Mouse (Mus musculus): ENCODE data around the gene Mum1. TPM values are rescaled to one million over a fixed set of nuclear protein-coding genes. Genes with fewer than 3 reads are reported as not detected.

Gene Mum1
- polyA plus RNA-seq, 1 experiment from 2014 or later = 5.1 TPM

DNA sequence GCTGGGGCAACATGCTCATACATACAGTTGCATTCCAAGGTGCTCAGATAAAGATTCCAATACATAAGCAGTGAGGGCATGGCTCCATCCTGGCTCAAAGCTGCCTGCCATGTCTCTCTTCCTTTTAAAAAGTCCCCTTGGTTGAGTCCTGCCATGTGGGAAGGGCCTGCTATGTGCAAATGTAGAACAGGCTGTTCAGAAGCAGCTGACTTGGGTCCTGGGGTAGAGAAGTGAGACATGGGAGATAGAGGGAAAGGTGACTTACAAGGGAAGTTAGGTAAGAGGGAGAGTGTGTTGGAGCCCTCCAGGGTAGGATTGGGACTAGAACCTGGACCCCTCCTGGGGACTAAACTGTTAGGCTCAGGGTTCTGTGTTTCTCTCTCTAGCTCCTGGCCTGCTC is 25.8 kb downstream of the Mum1 start:
- H3K27ac ChIP-seq = no peak overlapping the region
- H3K4me3 ChIP-seq (ENCODE audit: inconsistent target) = no peak overlapping the region
- H3K36me3 ChIP-seq (ENCODE audit: inconsistent target) = peaks cover 43% of the 10 kb centered on the region
- H3K79me2 ChIP-seq (ENCODE audit: inconsistent target) = peaks cover 42% of the 10 kb centered on the region

DNA sequence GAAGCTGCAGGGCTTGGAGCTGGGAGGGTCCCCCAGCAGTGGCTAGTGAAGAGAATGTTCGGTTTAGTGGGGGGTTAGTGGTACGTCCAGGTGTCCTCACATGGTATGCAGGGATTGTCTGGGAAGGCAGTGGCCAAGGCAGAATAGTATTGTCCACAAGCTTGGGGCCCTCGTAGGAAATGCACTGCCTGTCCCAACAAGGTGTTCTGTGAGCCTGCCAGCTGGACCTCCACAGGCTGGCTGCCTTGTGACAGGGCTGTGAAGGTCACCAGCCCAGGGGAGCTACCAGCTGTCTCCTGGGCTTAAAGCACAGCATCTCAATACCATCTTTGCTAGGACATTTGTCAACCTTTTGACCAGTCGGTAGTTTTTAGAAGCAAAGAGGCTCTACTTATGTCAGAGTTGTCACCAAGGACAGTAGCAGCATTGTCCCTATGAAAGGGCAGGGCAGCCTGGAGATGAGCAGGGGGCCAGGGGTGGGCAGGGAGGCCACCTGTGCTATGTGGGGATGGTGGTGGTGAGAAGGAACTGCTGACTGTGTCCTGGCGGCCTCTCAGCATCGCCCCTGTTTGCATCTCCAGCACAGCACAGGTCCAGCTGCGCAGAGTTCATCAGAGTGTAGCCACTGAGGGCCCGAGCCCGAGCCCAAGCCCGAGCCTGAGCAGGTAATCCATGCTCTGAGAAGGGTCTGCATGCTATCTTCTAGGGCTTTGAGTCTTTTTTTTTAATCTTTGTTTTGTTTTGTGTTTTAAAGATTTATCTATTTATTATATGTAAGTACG is 26.4 kb downstream of the Mum1 start:
- Histone ChIP-seq H3K36me3 (ENCODE audit: inconsistent target) (peaks cover 47% of the 10 kb centered on the region), H3K27ac (no peak overlapping the region), H3K79me2 (ENCODE audit: inconsistent target) (peaks cover 42% of the 10 kb centered on the region), H3K4me3 (ENCODE audit: inconsistent target) (no peak overlapping the region)
- 91% methylated on average over 11 of the region's 11 CpGs for WGBS (ENCODE audit: missing documents)

DNA sequence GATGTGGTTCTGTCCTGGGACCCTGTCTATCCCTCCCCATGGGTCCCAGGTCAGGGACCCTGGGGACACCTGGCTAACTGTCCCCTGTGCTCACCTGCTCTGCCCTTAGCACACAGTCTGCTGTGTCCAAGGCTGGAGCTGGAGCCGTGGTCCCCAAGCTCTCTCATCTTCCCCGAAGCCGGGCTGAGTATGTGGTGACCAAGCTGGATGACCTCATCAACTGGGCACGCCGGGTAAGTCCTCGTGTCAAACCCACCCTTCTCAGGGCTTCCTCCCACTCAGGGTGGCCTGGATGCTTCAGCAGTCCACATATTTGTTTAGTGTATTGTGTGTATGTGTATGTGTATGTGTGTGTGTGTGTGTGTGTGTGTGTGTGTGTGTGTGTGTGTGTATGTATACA is 27.3 kb downstream of the Mum1 start:
- no peak overlapping the region for H3K4me3 ChIP-seq (ENCODE audit: inconsistent target)
- peaks cover 55% of the 10 kb centered on the region for H3K36me3 ChIP-seq (ENCODE audit: inconsistent target)
- no peak overlapping the region for H3K27ac ChIP-seq
- WGBS (ENCODE audit: missing documents) = 90% methylated on average over 6 of the region's 6 CpGs
- H3K79me2 ChIP-seq (ENCODE audit: inconsistent target) = peaks cover 42% of the 10 kb centered on the region

DNA sequence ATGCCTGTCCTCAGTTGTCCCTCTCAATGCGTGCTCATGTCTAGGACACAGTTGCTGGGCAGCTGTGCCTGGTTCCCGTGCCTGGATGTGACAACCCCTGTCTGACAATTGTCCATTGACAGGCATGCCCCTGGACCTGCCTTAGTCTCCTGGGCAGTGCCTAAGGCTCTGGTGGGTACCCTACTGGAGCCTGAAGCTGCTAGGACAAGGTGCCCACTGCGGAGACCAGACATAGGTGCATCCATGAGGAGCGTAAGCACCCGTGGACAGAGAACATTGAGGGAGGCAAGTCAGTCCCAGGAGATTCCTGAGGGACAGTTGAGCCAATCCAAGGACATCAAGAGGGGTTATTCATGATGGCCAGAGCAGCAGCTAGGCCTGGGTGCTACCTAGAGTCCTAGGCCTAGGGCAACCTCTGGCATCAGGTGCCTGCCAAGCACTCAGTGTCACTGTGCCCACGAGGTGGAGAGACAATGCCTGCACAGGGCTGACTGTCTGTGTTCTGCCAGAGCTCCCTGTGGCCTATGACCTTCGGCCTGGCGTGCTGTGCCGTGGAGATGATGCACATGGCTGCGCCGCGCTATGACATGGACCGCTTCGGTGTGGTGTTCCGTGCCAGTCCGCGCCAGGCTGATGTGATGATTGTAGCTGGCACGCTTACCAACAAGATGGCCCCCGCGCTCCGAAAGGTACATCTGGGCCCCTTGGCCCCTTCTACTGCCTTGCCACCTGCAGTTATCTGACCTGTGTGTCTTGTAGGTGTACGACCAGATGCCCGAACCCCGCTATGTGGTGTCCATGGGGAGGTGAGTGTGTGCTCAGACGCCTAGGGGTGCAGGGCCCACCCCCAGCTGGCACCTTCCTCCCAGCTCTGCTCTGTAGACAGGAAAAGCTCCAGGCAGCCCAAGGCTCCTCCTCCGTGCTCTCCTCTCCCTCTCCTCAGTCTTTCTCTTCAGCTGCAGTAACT is 28.4 kb downstream of the Mum1 start:
- Histone ChIP-seq H3K79me2 (ENCODE audit: inconsistent target) (peaks cover 39% of the 10 kb centered on the region), H3K4me3 (ENCODE audit: inconsistent target) (no peak overlapping the region), H3K36me3 (ENCODE audit: inconsistent target) (peaks cover 59% of the 10 kb centered on the region), H3K27ac (no peak overlapping the region)
- 97% methylated on average over 25 of the region's 26 CpGs for WGBS (ENCODE audit: missing documents)

DNA sequence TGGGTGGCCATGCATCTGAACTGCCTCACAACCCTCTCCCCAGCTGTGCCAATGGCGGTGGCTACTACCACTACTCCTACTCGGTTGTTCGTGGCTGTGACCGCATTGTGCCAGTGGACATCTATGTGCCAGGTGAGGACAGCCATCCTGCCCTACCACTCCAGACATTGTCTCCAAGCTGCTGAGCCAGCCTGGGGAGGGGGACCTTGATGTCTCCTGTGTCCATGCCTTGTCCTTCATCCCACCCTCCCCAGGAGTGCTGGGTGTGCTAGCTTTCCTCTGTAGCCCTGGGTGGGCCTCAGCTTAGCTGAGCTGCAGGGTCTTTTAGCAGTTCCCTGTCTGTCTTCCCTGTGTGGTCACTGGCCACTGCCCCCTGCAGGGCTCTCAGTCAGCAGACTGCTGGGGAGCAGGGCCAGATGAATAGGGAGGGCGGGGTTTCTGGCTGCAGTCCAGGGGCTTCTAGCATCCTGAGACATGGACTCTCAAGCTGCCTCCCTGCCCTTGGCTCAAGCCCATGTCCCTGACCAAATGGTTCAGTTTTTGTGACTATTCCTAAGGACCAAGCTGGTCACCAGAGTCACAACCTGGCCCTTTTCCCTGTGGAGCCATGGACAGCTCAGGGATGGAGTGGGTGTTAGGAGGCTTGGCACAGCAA is 29.8 kb downstream of the Mum1 start:
- no peak overlapping the region for H3K4me3 ChIP-seq (ENCODE audit: inconsistent target)
- WGBS (ENCODE audit: missing documents) = 91% methylated on average over 5 of the region's 5 CpGs
- peaks cover 25% of the 10 kb centered on the region for H3K79me2 ChIP-seq (ENCODE audit: inconsistent target)
- H3K36me3 ChIP-seq (ENCODE audit: inconsistent target) = peaks cover 59% of the 10 kb centered on the region
- H3K27ac ChIP-seq = no peak overlapping the region

DNA sequence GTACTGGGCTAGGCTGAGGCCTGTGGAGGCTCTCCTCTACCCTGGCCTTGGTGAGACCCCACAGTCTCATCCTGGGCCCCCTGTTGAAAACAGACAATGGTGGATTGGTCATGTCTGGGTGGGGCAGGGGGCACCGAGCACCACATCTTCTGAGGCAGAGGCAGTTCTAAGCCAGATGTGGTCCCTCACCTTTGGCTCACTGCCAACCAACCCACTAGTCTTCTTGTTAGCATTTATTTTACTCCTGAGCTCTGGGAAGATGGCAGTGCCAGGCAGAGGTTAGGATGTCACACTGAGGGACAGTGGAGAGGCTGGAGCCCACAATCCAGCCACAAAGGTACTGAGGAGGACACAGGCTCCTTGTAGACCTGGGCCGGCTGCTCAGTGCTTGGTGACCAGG is 31.7 kb downstream of the Mum1 start:
- Histone ChIP-seq H3K36me3 (ENCODE audit: inconsistent target) (peaks cover 57% of the 10 kb centered on the region), H3K27ac (no peak overlapping the region), H3K4me3 (ENCODE audit: inconsistent target) (no peak overlapping the region), H3K79me2 (ENCODE audit: inconsistent target) (peaks cover 14% of the 10 kb centered on the region; the same call in 1 of the 2 replicates)
- WGBS (ENCODE audit: missing documents) = 85% methylated on average over 2 of the region's 2 CpGs

DNA sequence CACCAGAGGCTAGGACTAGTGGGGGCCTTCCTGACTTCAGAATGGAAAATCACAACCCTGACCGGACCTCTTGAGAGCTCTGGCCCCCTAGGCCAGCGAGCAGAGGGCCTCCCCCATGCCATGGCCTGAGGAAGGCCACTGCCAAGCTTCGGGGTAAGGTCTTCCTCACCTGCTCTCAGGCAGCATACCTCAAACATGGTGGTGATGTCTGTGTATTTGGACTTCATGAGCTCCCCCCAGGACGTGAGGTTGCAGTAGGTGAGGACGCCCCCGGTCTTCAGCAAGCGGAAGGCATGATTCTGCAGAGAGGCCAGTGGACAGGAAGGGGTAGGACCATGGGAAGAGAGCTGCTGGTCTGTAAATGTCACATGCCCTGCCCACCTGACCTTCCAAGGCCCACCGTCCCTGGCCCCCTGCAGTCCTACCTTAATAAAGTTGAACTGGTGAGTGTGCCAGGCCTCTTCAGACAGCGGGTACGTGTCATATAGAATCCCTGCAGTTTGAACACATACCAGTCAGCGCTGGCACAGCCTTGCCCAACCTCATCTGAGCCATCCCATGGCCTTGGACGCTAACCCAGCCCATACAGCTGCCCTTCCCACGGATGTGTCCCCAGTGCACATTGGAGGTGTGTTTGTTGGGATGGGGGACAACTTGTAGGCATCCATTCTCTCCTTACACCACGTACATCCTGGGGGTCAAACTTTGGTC is 32.7 kb downstream of the Mum1 start:
- WGBS (ENCODE audit: missing documents) = 94% methylated on average over 14 of the region's 14 CpGs
- Histone ChIP-seq H3K79me2 (ENCODE audit: inconsistent target) (peaks cover 9% of the 10 kb centered on the region; the same call in 1 of the 2 replicates), H3K27ac (no peak overlapping the region), H3K36me3 (ENCODE audit: inconsistent target) (peaks cover 47% of the 10 kb centered on the region), H3K4me3 (ENCODE audit: inconsistent target) (no peak overlapping the region)

DNA sequence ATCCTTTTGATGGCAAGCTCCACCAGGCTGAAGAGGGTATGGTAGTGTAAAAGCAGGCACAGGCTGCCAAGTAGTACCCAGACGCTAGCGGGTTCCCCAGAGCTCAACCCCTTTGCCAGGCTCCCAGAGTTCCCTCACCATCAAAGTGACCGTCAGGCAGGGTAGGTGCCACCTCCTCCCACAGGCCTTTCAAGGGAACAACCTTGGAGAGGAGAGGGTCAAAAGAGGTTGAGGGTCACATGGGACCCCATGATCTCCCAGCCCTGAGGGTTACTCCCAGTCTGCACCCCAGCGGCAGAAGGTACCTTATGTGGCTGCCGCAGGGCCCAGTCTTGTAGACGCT is 33.2 kb downstream of the Mum1 start:
- WGBS (ENCODE audit: missing documents) = 98% methylated on average over 6 of the region's 6 CpGs
- Histone ChIP-seq H3K36me3 (ENCODE audit: inconsistent target) (peaks cover 42% of the 10 kb centered on the region), H3K27ac (no peak overlapping the region), H3K79me2 (ENCODE audit: inconsistent target) (peaks cover 9% of the 10 kb centered on the region; the same call in 1 of the 2 replicates), H3K4me3 (ENCODE audit: inconsistent target) (no peak overlapping the region)

DNA sequence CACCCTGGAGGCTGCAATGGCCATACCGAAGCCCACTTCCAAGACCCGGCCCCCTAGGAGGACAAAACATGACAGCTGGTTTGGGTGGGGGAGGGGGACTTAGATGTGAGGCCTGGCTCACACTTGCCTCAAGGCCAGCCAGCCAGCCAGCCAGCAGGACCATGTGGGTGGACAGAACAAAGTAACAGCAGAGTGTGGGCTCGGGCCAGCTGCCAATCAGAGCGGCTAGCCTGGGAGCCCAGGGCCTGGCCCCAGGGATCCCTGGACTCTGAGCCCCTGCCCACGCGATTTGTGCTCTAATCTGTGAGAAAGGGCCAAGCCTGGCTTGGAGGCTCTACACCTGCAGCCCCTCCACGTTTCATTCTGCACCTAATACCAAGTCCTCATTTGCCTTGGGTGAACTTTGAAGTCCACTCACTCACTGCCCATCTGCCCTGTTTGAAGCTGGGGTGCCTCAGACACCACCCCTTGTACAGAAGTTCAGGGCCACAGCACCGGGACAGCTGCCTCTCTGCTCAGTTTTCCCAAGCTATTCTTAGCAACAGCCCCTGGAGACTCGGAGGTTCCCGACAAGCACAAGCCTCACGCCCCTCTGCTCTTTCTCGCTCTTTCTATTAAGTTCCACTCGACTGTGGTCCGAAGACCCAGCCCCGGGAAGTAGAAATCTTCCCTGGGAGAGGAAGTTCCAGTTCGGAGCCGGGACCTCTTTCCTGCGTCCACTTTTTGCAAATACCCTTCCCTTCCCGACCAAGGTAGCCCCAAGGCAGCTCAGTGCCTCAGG is 33.8 kb downstream of the Mum1 start:
- H3K79me2 ChIP-seq (ENCODE audit: inconsistent target) = peaks cover 9% of the 10 kb centered on the region
- H3K36me3 ChIP-seq (ENCODE audit: inconsistent target) = peaks cover 36% of the 10 kb centered on the region
- 31% methylated on average over 19 of the region's 19 CpGs for WGBS (ENCODE audit: missing documents)
- peak overlapping the region; percentile 54 for H3K4me3 ChIP-seq (ENCODE audit: inconsistent target)
- peak overlapping the region; percentile 41 for H3K27ac ChIP-seq

DNA sequence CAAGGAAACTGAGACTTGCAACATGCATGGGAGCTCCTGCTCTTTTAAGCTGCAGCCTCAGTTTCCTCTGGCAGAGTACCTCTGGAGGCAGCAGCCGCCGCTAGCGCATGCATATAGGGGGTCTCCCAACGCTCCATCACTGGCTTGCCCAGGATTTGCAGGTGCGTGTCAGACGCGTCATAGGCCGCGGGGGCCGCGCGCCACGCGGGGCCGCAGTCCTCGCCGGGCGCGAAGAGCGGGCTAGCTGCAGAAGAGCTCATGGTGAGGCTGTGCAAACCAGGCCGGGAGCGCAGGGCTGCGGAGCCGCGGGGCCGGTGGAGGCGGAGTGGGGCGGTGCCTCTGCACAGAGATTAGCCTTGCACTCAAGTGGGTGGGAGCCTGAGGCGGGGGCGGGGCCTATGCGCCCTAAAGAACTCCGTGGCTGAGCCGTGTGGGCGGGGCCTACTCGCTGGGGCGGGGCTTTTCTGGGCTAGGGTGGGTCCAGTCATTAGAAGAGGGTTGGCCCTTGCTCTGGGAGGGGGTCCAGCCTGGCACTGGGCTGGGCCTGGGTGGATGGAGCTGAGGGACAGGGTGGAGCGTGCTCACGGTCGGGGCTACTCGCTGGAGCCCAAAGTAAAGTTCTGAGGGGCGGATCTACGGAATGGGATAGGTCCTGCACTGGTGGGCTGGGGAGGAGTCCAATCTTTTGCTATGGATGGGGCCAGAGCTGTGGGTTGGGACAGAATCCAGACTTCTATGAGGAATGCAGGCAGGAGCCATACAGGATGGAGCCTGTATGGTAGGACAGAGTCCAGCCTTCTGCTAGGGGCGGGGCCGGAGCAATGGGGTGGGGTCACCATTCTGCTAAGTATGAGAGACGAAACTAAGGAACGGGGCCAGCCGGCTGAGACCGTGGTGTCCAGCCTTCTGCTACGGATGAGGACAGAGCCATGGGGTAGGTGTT is 34.7 kb downstream of the Mum1 start, which contains the start of the genes Gamt and Dazap1:
Gene Gamt, minus strand, starts transcription at position 371 of the 943 bp plus-strand sequence.
Gene Dazap1, plus strand, starts transcription at position 845 of the 943 bp plus-strand sequence.
- WGBS (ENCODE audit: missing documents) = under 1% methylated on average over 49 of the region's 49 CpGs
- Histone ChIP-seq H3K27ac (peak within 1 kb of the TSS; percentile 91), H3K79me2 (ENCODE audit: inconsistent target) (peaks cover 18% of the 10 kb centered on the region), H3K36me3 (ENCODE audit: inconsistent target) (peaks cover 27% of the 10 kb centered on the region), H3K4me3 (ENCODE audit: inconsistent target) (peak within 1 kb of the TSS; percentile 54)

DNA sequence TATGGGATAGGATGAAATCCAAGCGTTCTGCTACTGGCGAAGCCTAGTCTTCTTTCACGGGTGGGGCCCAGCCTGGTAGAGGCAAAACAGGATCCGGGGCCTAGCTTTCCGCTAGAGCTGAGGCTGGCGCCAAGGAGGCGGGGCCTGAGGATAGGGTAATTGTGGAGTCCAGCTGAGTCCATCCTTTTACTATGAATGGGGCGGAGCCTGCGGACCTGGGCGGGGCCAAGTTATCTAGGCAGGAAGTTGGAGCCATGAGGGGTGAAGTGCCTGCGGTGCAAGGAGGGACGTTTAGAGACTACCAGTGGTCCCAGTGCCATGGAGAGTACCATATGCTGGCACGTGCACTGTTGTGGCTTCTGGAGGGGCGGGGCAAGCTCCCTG is 35.3 kb downstream of the Mum1 start:
- Histone ChIP-seq H3K4me3 (ENCODE audit: inconsistent target) (peak overlapping the region; percentile 49), H3K36me3 (ENCODE audit: inconsistent target) (peaks cover 20% of the 10 kb centered on the region), H3K79me2 (ENCODE audit: inconsistent target) (peaks cover 25% of the 10 kb centered on the region), H3K27ac (peak overlapping the region; percentile 91)
- 0% methylated on average over 14 of the region's 14 CpGs for WGBS (ENCODE audit: missing documents)

DNA sequence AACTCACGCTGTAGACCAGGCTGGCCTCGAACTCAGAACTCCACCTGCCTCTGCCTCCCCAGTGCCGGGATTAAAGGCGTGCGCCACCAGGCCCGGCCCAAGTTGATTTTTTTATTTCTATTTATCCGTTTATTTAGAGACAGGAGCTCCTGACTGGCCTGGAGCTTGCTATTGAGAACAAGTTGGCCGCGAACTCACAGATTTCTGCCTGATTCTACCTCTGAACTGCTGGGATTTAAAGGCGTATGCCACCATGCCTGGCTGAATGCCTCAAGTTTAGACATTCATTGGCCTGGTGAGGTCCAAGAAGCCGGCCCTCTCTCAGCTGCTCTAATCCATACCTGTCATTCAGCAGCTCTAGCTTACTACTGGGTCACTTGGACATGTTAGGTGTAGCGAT is 35.9 kb downstream of the Mum1 start:
- 69% methylated on average over 12 of the region's 12 CpGs for WGBS (ENCODE audit: missing documents)
- Histone ChIP-seq H3K4me3 (ENCODE audit: inconsistent target) (peak overlapping the region; percentile 49), H3K79me2 (ENCODE audit: inconsistent target) (peaks cover 31% of the 10 kb centered on the region), H3K36me3 (ENCODE audit: inconsistent target) (peaks cover 14% of the 10 kb centered on the region), H3K27ac (peak overlapping the region; percentile 91)
